ENCODE assay signal across 8 mouse cellular contexts in genomic region chrX:56456379-56456778, GRCm38 (mm10). TPM values are rescaled to one million over a fixed set of nuclear protein-coding genes. Genes with fewer than 3 reads are reported as not detected.
A peak's percentile ranks its signal among the peaks of the same experiment; 100 is the strongest.
DNase-seq lines count a peak whose midpoint lies in the region; ATAC-seq and TF ChIP-seq lines count a peak whose summit lies in the region.

No protein-coding gene starts in this region.

- no peaks in the 10 kb centered on the region for H3K9me3 ChIP-seq in heart, embryonic 12.5 days (replicated peaks)
- H3K9me3 ChIP-seq in forebrain, embryonic 14.5 days (replicated peaks; ENCODE audit: control insufficient read depth, low read length), result no peaks in the 10 kb centered on the region
- H3K9me3 ChIP-seq in liver, embryonic 14.5 days (ENCODE audit: control insufficient read depth, low read length), result no peaks in the 10 kb centered on the region

- peak overlapping the region; percentile 89 for H3K9ac ChIP-seq in heart, embryonic 12.5 days
- H3K9ac ChIP-seq in forebrain, embryonic 14.5 days (ENCODE audit: low read length), result peak overlapping the region; percentile 80
- peak overlapping the region; percentile 91 for H3K9ac ChIP-seq in liver, embryonic 14.5 days (replicated peaks)

- ATAC-seq in heart, embryonic 12.5 days (ENCODE audit: insufficient number of reproducible peaks, low FRiP score), result 0 out of 2 replicates have a peak, but pooled peaks have one; percentile 12
- ATAC-seq in forebrain, embryonic 14.5 days, result peak; percentile 22; the same call in 1 of the 2 replicates
- ATAC-seq in liver, embryonic 14.5 days (ENCODE audit: insufficient read depth), result peak; percentile 68

- TF ChIP-seq EP300 in liver, embryonic 14.5 days (IDR thresholded peaks at IDR 0.05; ENCODE audit: low read depth), result peak; percentile 90

- no peaks in the 10 kb centered on the region for H3K4me1 ChIP-seq in heart, embryonic 12.5 days (replicated peaks)
- H3K4me1 ChIP-seq in forebrain, embryonic 14.5 days (ENCODE audit: control insufficient read depth, insufficient read depth, low read length), result no peaks in the 10 kb centered on the region
- peaks cover 0 to 9% of the 10 kb centered on the region in 2 experiments; a peak in 3 of 4 replicates for H3K4me1 ChIP-seq in liver, embryonic 14.5 days (replicated peaks; ENCODE audit: control insufficient read depth in 2 of 2, insufficient read depth in 2 of 2, low read length in 1 of 2)

- peak overlapping the region; percentile 75 for H3K4me3 ChIP-seq in heart, embryonic 12.5 days
- peak overlapping the region; percentile 50 for H3K4me3 ChIP-seq in forebrain, embryonic 14.5 days (ENCODE audit: low read depth, low read length)
- peak overlapping the region; percentile 68 to 81 for H3K4me3 ChIP-seq in liver, embryonic 14.5 days (ENCODE audit: insufficient read depth in 1 of 2, low read depth in 2 of 2, low read length in 2 of 2)

- no peaks in the 10 kb centered on the region for H3K36me3 ChIP-seq in heart, embryonic 12.5 days
- H3K36me3 ChIP-seq in forebrain, embryonic 14.5 days (ENCODE audit: control insufficient read depth, insufficient read depth, low read length), result no peaks in the 10 kb centered on the region
- peaks cover 6% of the 10 kb centered on the region for H3K36me3 ChIP-seq in liver, embryonic 14.5 days (replicated peaks; ENCODE audit: control insufficient read depth, insufficient read depth, low read depth)

- intact Hi-C loops in heart, postnatal 14 days (cut with DNase I), result loop anchor here (2.0 kb wide), 1 partner anchor 16 kb away; no protein-coding TSS in a partner anchor

- H3K27me3 ChIP-seq in heart, embryonic 12.5 days (replicated peaks), result no peaks in the 10 kb centered on the region
- H3K27me3 ChIP-seq in forebrain, embryonic 14.5 days (replicated peaks; ENCODE audit: control insufficient read depth, insufficient read depth, low read length), result no peaks in the 10 kb centered on the region
- no peaks in the 10 kb centered on the region for H3K27me3 ChIP-seq in liver, embryonic 14.5 days (ENCODE audit: control insufficient read depth, insufficient read depth, low read length)

- WGBS in heart, embryonic 12.5 days, result 22% methylated on average over 8 of the region's 8 CpGs
- 32% methylated on average over 8 of the region's 8 CpGs for whole genome bisulfite sequencing in forebrain, embryonic 14.5 days
- 4% methylated on average over 8 of the region's 8 CpGs for WGBS in liver, embryonic 14.5 days (ENCODE audit: insufficient replicate concordance)

- no peak for DNase-seq in heart, postnatal 14 days
- DNase-seq in 3134 (ENCODE audit: extremely low read depth, insufficient read length, low spot score), result peak; percentile 16
- peak; percentile 44 for DNase-seq in adrenal gland, postnatal 14 days
- no peak for DNase-seq in forebrain, embryonic 14.5 days (ENCODE audit: low spot score)
- peak; percentile 73 to 76 (median 76) for DNase-seq in liver, embryonic 14.5 days (ENCODE audit: low read depth in 3 of 3, low spot score in 3 of 3)
- no peak for DNase-seq in right cerebral cortex, postnatal 14 days
- DNase-seq in frontal cortex, postnatal 14 days (ENCODE audit: low spot score in 2 of 2), result no peak

- no peak for TF ChIP-seq CTCF in liver, embryonic 14.5 days (IDR thresholded peaks at IDR 0.05; ENCODE audit: low read depth)

- peak overlapping the region; percentile 78 for H3K4me2 ChIP-seq in heart, embryonic 12.5 days
- peak overlapping the region; percentile 47 for H3K4me2 ChIP-seq in forebrain, embryonic 14.5 days (ENCODE audit: low read length)
- H3K4me2 ChIP-seq in liver, embryonic 14.5 days (ENCODE audit: low read depth), result peak overlapping the region; percentile 71

- peak overlapping the region; percentile 73 for H3K27ac ChIP-seq in heart, embryonic 12.5 days (ENCODE audit: poor library complexity, severe bottlenecking)
- H3K27ac ChIP-seq in forebrain, embryonic 14.5 days (ENCODE audit: low read depth, low read length), result peak overlapping the region; percentile 94; the same call in 1 of the 2 replicates
- peak overlapping the region; percentile 81 for H3K27ac ChIP-seq in liver, embryonic 14.5 days

RNA-seq across cellular contexts. Expression of gene Ints6l, which starts 1.7 kb away (rescaled TPM):
- 18.1 and 20.1 TPM in 2 replicates for polyA plus RNA-seq in heart, embryonic 12.5 days (2016; fragmentation: Nextera tagmentation; extraction: Ambion mirVana)
- 10 to 100 TPM; 10.9 to 11.3 TPM for total RNA-seq in heart, postnatal 14 days (2021)
- 28.4 and 28.8 TPM in 2 replicates for total RNA-seq in adrenal gland, postnatal 14 days (2021)
- polyA plus RNA-seq in forebrain, embryonic 14.5 days (2014; fragmentation: Nextera tagmentation; extraction: Ambion mirVana), result 16.3 and 17.1 TPM in 2 replicates
- polyA plus RNA-seq in liver, embryonic 14.5 days (2012; rRNA removed), result 47.2 and 79.7 TPM in 2 replicates
- polyA plus RNA-seq in liver, embryonic 14.5 days (2014; fragmentation: Nextera tagmentation; extraction: Ambion mirVana), result 35.0 and 36.4 TPM in 2 replicates

RNA-seq across cellular contexts. Expression of gene Gm2174, which starts 8.6 kb away (rescaled TPM):
- polyA plus RNA-seq in heart, embryonic 12.5 days (2016; fragmentation: Nextera tagmentation; extraction: Ambion mirVana), result 2.1 TPM in 1 of 2 replicates, not detected in the other
- total RNA-seq in heart, postnatal 14 days (2021), result 1 to 10 TPM in 1 of 2 experiments, under 1 TPM in 1; 0.98 to 1.4 TPM
- total RNA-seq in adrenal gland, postnatal 14 days (2021), result not detected in 2 replicates
- 2.3 and 3.1 TPM in 2 replicates for polyA plus RNA-seq in forebrain, embryonic 14.5 days (2014; fragmentation: Nextera tagmentation; extraction: Ambion mirVana)
- not detected in 2 replicates for polyA plus RNA-seq in liver, embryonic 14.5 days (2012; rRNA removed)
- 2.0 and 2.1 TPM in 2 replicates for polyA plus RNA-seq in liver, embryonic 14.5 days (2014; fragmentation: Nextera tagmentation; extraction: Ambion mirVana)

Comparison
In these comparisons a context has a peak if more than half of its experiments do, and no peak if none do; other contexts are left out.
1. ATAC-seq: peak in every context shown above with its lines; median percentile 68 in liver, embryonic 14.5 days; 22 in forebrain, embryonic 14.5 days; 12 in heart, embryonic 12.5 days.
2. DNase-seq: peak in 3134 (single experiment), adrenal gland, postnatal 14 days (single experiment) and liver, embryonic 14.5 days (3 of 3); none in heart, postnatal 14 days (0 of 2), forebrain, embryonic 14.5 days (single experiment), right cerebral cortex, postnatal 14 days (single experiment) and frontal cortex, postnatal 14 days (0 of 2).
3. Peak in every context shown above with its lines, with median percentiles within 50 percentile points of each other: H3K27ac ChIP-seq, H3K4me2 ChIP-seq, H3K4me3 ChIP-seq and H3K9ac ChIP-seq.